Mouse (Mus musculus) MEL (cell line): ENCODE measurements around the gene Trpm3. TPM values are rescaled to one million over a fixed set of nuclear protein-coding genes. Genes with fewer than 3 reads are reported as not detected.

ENCODE experiments used
- DNase-seq: peaks from one replicate; pipeline ENCODE4 v3.0.0; 2011; ENCODE audit warnings: low read depth, low spot score
- H3K27ac ChIP-seq: 2 replicates; pipeline ENCODE4 v1.5.1; 2012; ENCODE audit warnings: low read depth, mild to moderate bottlenecking, control low read depth, low read length, moderate library complexity; ENCODE audit not compliant: control insufficient read depth
- H3K27me3 ChIP-seq, 2 experiments: fragments of 150-350 bp in 1 of 2; sonication (generic) in 1 of 2; 2 replicates each; pipeline ENCODE4 v1.6.1; 2012; ENCODE audit warnings: low read length in 2 of 2, mild to moderate bottlenecking in 2 of 2, improper control_type of control experiment in 1 of 2, moderate library complexity in 1 of 2; ENCODE audit not compliant: insufficient read depth in 2 of 2, control insufficient read depth in 1 of 2
- H3K36me3 ChIP-seq, 2 experiments: 2 replicates each; pipeline ENCODE4 v1.6.1; 2012 to 2014; ENCODE audit warnings: low read length in 2 of 2, improper control_type of control experiment in 1 of 2, inconsistent platforms in 1 of 2, mild to moderate bottlenecking in 1 of 2; ENCODE audit not compliant: insufficient read depth in 2 of 2, control insufficient read depth in 1 of 2
- H3K4me1 ChIP-seq, 2 experiments: fragments of 150-350 bp in 1 of 2; sonication (generic) in 1 of 2; 2 replicates each; pipeline ENCODE4 v1.6.1; 2012; ENCODE audit warnings: low read length in 2 of 2, improper control_type of control experiment in 1 of 2, mild to moderate bottlenecking in 1 of 2; ENCODE audit not compliant: insufficient read depth in 2 of 2, control insufficient read depth in 1 of 2
- H3K4me3 ChIP-seq, 2 experiments: fragments of 150-350 bp in 1 of 2; sonication (generic) in 1 of 2; 2 replicates each; pipeline ENCODE4 v1.5.1; 2012; ENCODE audit warnings: low read depth in 2 of 2, low read length in 2 of 2, mild to moderate bottlenecking in 2 of 2, moderate library complexity in 2 of 2, control low read depth in 1 of 2, improper control_type of control experiment in 1 of 2; ENCODE audit not compliant: control insufficient read depth in 1 of 2, insufficient read depth in 1 of 2
- H3K79me2 ChIP-seq: 2 replicates; pipeline ENCODE4 v1.6.1; 2012; ENCODE audit warnings: mild to moderate bottlenecking, low read length, moderate library complexity; ENCODE audit not compliant: control insufficient read depth, poor library complexity, insufficient read depth
- H3K9ac ChIP-seq: 2 replicates; pipeline ENCODE4 v1.6.1; 2012; ENCODE audit warnings: low read depth, mild to moderate bottlenecking, control low read depth, low read length, moderate library complexity; ENCODE audit not compliant: control insufficient read depth, poor library complexity, severe bottlenecking
- H3K9me3 ChIP-seq: fragments of 150-350 bp; sonication (generic); replicated peaks from 2 replicates; pipeline ENCODE4 v1.6.1; 2012; ENCODE audit warnings: mild to moderate bottlenecking, low read length, improper control_type of control experiment, moderate library complexity; ENCODE audit not compliant: insufficient read depth
- CHD2 ChIP-seq: IDR thresholded peaks from 2 replicates; pipeline ENCODE4 v1.6.1; 2011; ENCODE audit warnings: low read length, improper control_type of control experiment
- ELF1 ChIP-seq: IDR thresholded peaks from 2 replicates; pipeline ENCODE4 v1.6.1; 2014; ENCODE audit warnings: low read depth, mild to moderate bottlenecking, inconsistent platforms, low read length, improper control_type of control experiment, moderate library complexity
- EP300 ChIP-seq, 2 experiments: IDR thresholded peaks; 2 replicates each; pipeline ENCODE4 v1.6.1; 2011; ENCODE audit warnings: improper control_type of control experiment in 2 of 2, low read length in 2 of 2, low read depth in 1 of 2, mild to moderate bottlenecking in 1 of 2
- ETS1 ChIP-seq: IDR thresholded peaks from 2 replicates; pipeline ENCODE4 v1.6.1; 2012; ENCODE audit warnings: low read depth, mild to moderate bottlenecking, inconsistent platforms, low read length, improper control_type of control experiment, moderate library complexity
- GABPA ChIP-seq: IDR thresholded peaks from 2 replicates; pipeline ENCODE4 v1.6.1; 2012; ENCODE audit warnings: low read depth, mild to moderate bottlenecking, inconsistent platforms, low read length, improper control_type of control experiment, moderate library complexity
- GATA1 ChIP-seq: IDR thresholded peaks from 2 replicates; pipeline ENCODE4 v1.6.1; 2011; ENCODE audit warnings: low read depth, low read length, improper control_type of control experiment
- JUND ChIP-seq: IDR thresholded peaks from 2 replicates; pipeline ENCODE4 v1.6.1; 2011; ENCODE audit warnings: low read depth, mild to moderate bottlenecking, improper control_type of control experiment, low read length
- KAT2A ChIP-seq: conservative IDR thresholded peaks from 2 replicates; pipeline ENCODE4 v1.6.1; 2012; ENCODE audit warnings: low read depth, low read length, improper control_type of control experiment, inconsistent platforms
- MAX ChIP-seq: IDR thresholded peaks from 2 replicates; pipeline ENCODE4 v1.6.1; 2011; ENCODE audit warnings: low read length, improper control_type of control experiment
- MXI1 ChIP-seq: IDR thresholded peaks from 2 replicates; pipeline ENCODE4 v1.6.1; 2011; ENCODE audit warnings: mild to moderate bottlenecking, low read depth, low read length, improper control_type of control experiment
- MYB ChIP-seq: IDR thresholded peaks from 2 replicates; pipeline ENCODE4 v1.6.1; 2011; ENCODE audit warnings: mild to moderate bottlenecking, low read depth, low read length, improper control_type of control experiment
- MYC ChIP-seq: IDR thresholded peaks from 2 replicates; pipeline ENCODE4 v1.6.1; 2011; ENCODE audit warnings: low read depth, mild to moderate bottlenecking, low read length, improper control_type of control experiment, moderate library complexity
- NELFE ChIP-seq: IDR thresholded peaks from 2 replicates; pipeline ENCODE4 v1.6.1; 2011; ENCODE audit warnings: low read depth, low read length, improper control_type of control experiment
- POLR2AphosphoS2 ChIP-seq: IDR thresholded peaks from 2 replicates; pipeline ENCODE4 v1.6.1; 2011; ENCODE audit warnings: low read length, improper control_type of control experiment
- RCOR1 ChIP-seq: IDR thresholded peaks from 2 replicates; pipeline ENCODE4 v1.6.1; 2012; ENCODE audit warnings: low read depth, mild to moderate bottlenecking, inconsistent platforms, low read length, improper control_type of control experiment
- SIN3A ChIP-seq: IDR thresholded peaks from 2 replicates; pipeline ENCODE4 v1.6.1; 2012; ENCODE audit warnings: low read length, improper control_type of control experiment, inconsistent platforms
- SMC3 ChIP-seq: IDR thresholded peaks from 2 replicates; pipeline ENCODE4 v1.6.1; 2011; ENCODE audit warnings: low read depth, low read length, improper control_type of control experiment
- TAL1 ChIP-seq: IDR thresholded peaks from 2 replicates; pipeline ENCODE4 v1.6.1; 2012; ENCODE audit warnings: mild to moderate bottlenecking, inconsistent platforms, low read length, moderate library complexity, mixed read lengths
- TBP ChIP-seq: IDR thresholded peaks from 2 replicates; pipeline ENCODE4 v1.8.0; 2011; ENCODE audit warnings: low read depth, low read length, improper control_type of control experiment
- TCF12 ChIP-seq: IDR thresholded peaks from 2 replicates; pipeline ENCODE4 v1.6.1; 2014; ENCODE audit warnings: low read depth, mild to moderate bottlenecking, inconsistent platforms, low read length, improper control_type of control experiment, moderate library complexity
- UBTF ChIP-seq: IDR thresholded peaks from 2 replicates; pipeline ENCODE4 v1.6.1; 2012; ENCODE audit warnings: low read depth, mild to moderate bottlenecking, inconsistent platforms, low read length, improper control_type of control experiment, moderate library complexity, borderline replicate concordance; ENCODE audit not compliant: insufficient read depth
- USF1 ChIP-seq: IDR thresholded peaks from 2 replicates; pipeline ENCODE4 v1.6.1; 2014; ENCODE audit warnings: low read depth, mild to moderate bottlenecking, inconsistent platforms, low read length, improper control_type of control experiment, moderate library complexity
- ZC3H11A ChIP-seq: IDR thresholded peaks from 2 replicates; pipeline ENCODE4 v1.6.1; 2012; ENCODE audit warnings: low read depth, mild to moderate bottlenecking, inconsistent platforms, low read length, improper control_type of control experiment
- ZNF384 ChIP-seq: IDR thresholded peaks from 2 replicates; pipeline ENCODE4 v1.6.1; 2012; ENCODE audit warnings: low read depth, mild to moderate bottlenecking, inconsistent platforms, low read length, improper control_type of control experiment
- polyA plus RNA-seq, 2 experiments: library from polyadenylated mRNA; stranded (reverse) in 1 of 2; unstranded in 1 of 2; fragments of >175 nt in 1 of 2; fragments of >200 nt in 1 of 2; gene quantifications; 2 replicates each; pipeline versions ENCODE4 v1.2.1 to v1.2.4; 2012; ENCODE audit warnings: low replicate concordance in 2 of 2, low read depth in 1 of 2; ENCODE audit not compliant: insufficient read length in 2 of 2, insufficient read depth in 1 of 2, missing spikeins in 1 of 2
- total RNA-seq: library from RNA; depleted of rRNA; stranded (reverse); fragments of 300-350 nt; gene quantifications from 2 replicates; pipeline ENCODE4 v1.2.3, GENCODE M21; 2012

Gene Trpm3
- total and polyA plus RNA-seq, 3 experiments, result not detected

- Histone ChIP-seq H3K79me2 (no peaks in the 10 kb centered on the region), H3K9ac (no peak overlapping the region), H3K36me3 (no peaks in the 10 kb centered on the region), H3K27ac (no peak overlapping the region), H3K9me3 (no peaks in the 10 kb centered on the region), H3K4me1 (no peaks in the 10 kb centered on the region), H3K4me3 (no peak overlapping the region), H3K27me3 (no peaks in the 10 kb centered on the region)
- TF ChIP-seq ZC3H11A (no peak), ETS1 (no peak), GABPA (no peak), TAL1 (no peak), UBTF (no peak), NELFE (no peak), ZNF384 (no peak), SMC3 (no peak)
- no peak for DNase-seq
Measured at GRCm38 (mm10) chr19:22803396-22803795, 664.5 kb downstream of the Trpm3 start.

- no peaks in the 10 kb centered on the region for H3K79me2 ChIP-seq
- DNase-seq, result no peak
- no peaks in the 10 kb centered on the region for H3K9me3 ChIP-seq
- H3K27ac ChIP-seq, result no peak overlapping the region
- H3K9ac ChIP-seq, result no peak overlapping the region
- H3K36me3 ChIP-seq, result no peaks in the 10 kb centered on the region
- no peak for TF ChIP-seq MAX
- TF ChIP-seq EP300 (IDR thresholded peaks at IDR 0.05; ENCODE audit: low read depth in 1 of 2, low read length in 2 of 2), result no peak
- no peak for TF ChIP-seq JUND
- TF ChIP-seq ZC3H11A, result no peak
- no peak for TF ChIP-seq CHD2
- TF ChIP-seq MYC, result no peak
- H3K4me1 ChIP-seq, result no peaks in the 10 kb centered on the region
- no peaks in the 10 kb centered on the region for H3K27me3 ChIP-seq
- H3K4me3 ChIP-seq, result no peak overlapping the region
Measured at GRCm38 (mm10) chr19:22804311-22804710, 665.5 kb downstream of the Trpm3 start.

- no peaks in the 10 kb centered on the region for H3K4me1 ChIP-seq
- H3K9ac ChIP-seq, result no peak overlapping the region
- H3K9me3 ChIP-seq, result no peaks in the 10 kb centered on the region
- no peaks in the 10 kb centered on the region for H3K27me3 ChIP-seq
- H3K79me2 ChIP-seq, result no peaks in the 10 kb centered on the region
- H3K4me3 ChIP-seq, result no peak overlapping the region
- no peak for DNase-seq
- TF ChIP-seq UBTF (no peak), USF1 (no peak), ELF1 (no peak), KAT2A (no peak), JUND (no peak), POLR2AphosphoS2 (no peak), TBP (no peak), GATA1 (no peak), MYB (no peak), TAL1 (no peak), CHD2 (no peak), MXI1 (no peak), NELFE (no peak), SIN3A (no peak), RCOR1 (no peak), TCF12 (no peak)
- H3K27ac ChIP-seq, result no peak overlapping the region
- H3K36me3 ChIP-seq, result no peaks in the 10 kb centered on the region
Measured at GRCm38 (mm10) chr19:22810247-22810646, 671.4 kb downstream of the Trpm3 start.
